Mouse (Mus musculus) embryonic facial prominence, embryonic 13.5 days (tissue): ENCODE measurements around the gene Traf3ip3. TPM values are rescaled to one million over a fixed set of nuclear protein-coding genes. Genes with fewer than 3 reads are reported as not detected.

Experiments used
- ATAC-seq: fragments of 200-750 bp; cut with Nextera tagmentation; 2 replicates; pipeline ENCODE4 v1.8.0; 2017; ENCODE audit warnings: low read depth; ENCODE audit not compliant: insufficient number of reproducible peaks, insufficient read depth, low FRiP score, low TSS enrichment
- H3K27ac ChIP-seq: fragments of 300-500 bp; sonication (generic); 2 replicates; pipeline ENCODE4 v1.5.1; 2015; ENCODE audit warnings: moderate library complexity, mild to moderate bottlenecking, inconsistent platforms
- H3K27me3 ChIP-seq: fragments of 300-500 bp; sonication (generic); 2 replicates; pipeline ENCODE4 v1.6.1; 2015; ENCODE audit warnings: mild to moderate bottlenecking, inconsistent platforms
- H3K36me3 ChIP-seq: fragments of 300-500 bp; sonication (generic); 2 replicates; pipeline ENCODE4 v1.6.1; 2015; ENCODE audit warnings: mild to moderate bottlenecking, inconsistent platforms
- H3K4me1 ChIP-seq: fragments of 300-500 bp; sonication (generic); 2 replicates; pipeline ENCODE4 v1.6.1; 2015; ENCODE audit warnings: inconsistent platforms
- H3K4me2 ChIP-seq: fragments of 300-500 bp; sonication (generic); 2 replicates; pipeline ENCODE4 v1.6.1; 2015; ENCODE audit warnings: moderate library complexity, mild to moderate bottlenecking, inconsistent platforms
- H3K4me3 ChIP-seq: fragments of 300-500 bp; sonication (generic); 2 replicates; pipeline ENCODE4 v1.5.1; 2015; ENCODE audit warnings: mild to moderate bottlenecking, inconsistent platforms
- H3K9ac ChIP-seq: fragments of 300-500 bp; sonication (generic); 2 replicates; pipeline ENCODE4 v1.6.1; 2015; ENCODE audit warnings: mild to moderate bottlenecking, inconsistent platforms
- H3K9me3 ChIP-seq: fragments of 300-500 bp; sonication (generic); 2 replicates; pipeline ENCODE4 v1.6.1; 2016; ENCODE audit warnings: inconsistent platforms
- WGBS: fragments of 180-500 bp; shearing (Covaris S2); methylation state at CpG from one replicate; pipeline ENCODE4 v1.1.7; 2015; ENCODE audit warnings: mixed read lengths; 5-methylcytosine and 5-hydroxymethylcytosine counted together
- polyA plus RNA-seq: library from polyadenylated mRNA; unstranded; fragments of >200 nt; fragmentation: Nextera tagmentation; extraction: Ambion mirVana; gene quantifications from 2 replicates; pipeline ENCODE4 v1.2.1, GENCODE M21; 2015

Traf3ip3 gene
- polyA plus RNA-seq, 1 experiment from 2014 or later, result 4.7 TPM

DNA sequence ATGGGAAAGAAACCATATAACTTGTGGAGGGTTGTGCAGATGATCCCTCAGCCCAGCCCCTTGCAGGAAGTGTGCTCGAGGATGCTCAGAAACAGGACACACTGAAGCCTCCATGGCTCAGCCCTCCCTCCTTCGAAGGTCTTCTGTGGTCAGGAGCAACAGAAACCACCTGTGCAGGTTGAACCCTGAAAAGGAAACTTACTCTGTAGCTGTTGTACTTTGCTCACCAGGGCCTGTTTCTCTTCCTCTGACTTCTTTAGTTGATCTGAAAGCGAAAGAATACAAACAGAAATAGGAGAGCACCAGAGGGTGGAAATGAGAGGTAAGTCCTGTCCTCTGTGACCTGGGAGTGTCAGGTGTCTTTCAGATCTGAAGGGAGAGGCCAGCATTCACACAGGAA is 20.4 kb downstream of the Traf3ip3 start:
- 75% methylated on average over 3 of the region's 3 CpGs for WGBS
- no peaks in the 10 kb centered on the region for H3K27me3 ChIP-seq
- H3K4me3 ChIP-seq, result no peak overlapping the region
- no peaks in the 10 kb centered on the region for H3K9me3 ChIP-seq
- H3K9ac ChIP-seq, result no peak overlapping the region
- H3K36me3 ChIP-seq, result no peaks in the 10 kb centered on the region
- peaks cover 14% of the 10 kb centered on the region for H3K4me1 ChIP-seq
- no peak overlapping the region for H3K4me2 ChIP-seq
- ATAC-seq, result no peak
- H3K27ac ChIP-seq, result no peak overlapping the region

GRCm38 (mm10) chr1:193174143-193174733 is 27.3 kb downstream of the Traf3ip3 start:
- Histone ChIP-seq H3K4me1 (peaks cover 39% of the 10 kb centered on the region), H3K4me2 (peak overlapping the region; percentile 69), H3K9me3 (no peaks in the 10 kb centered on the region), H3K36me3 (no peaks in the 10 kb centered on the region; the same call in 1 of the 2 replicates), H3K27ac (peak overlapping the region; percentile 87), H3K4me3 (peak overlapping the region; percentile 70), H3K9ac (peak overlapping the region; percentile 82), H3K27me3 (no peaks in the 10 kb centered on the region)
- no peak for ATAC-seq
- WGBS, result 88% methylated on average over 13 of the region's 13 CpGs

GRCm38 (mm10) chr1:193173810-193174129 is 27.7 kb downstream of the Traf3ip3 start:
- Histone ChIP-seq H3K4me3 (peak overlapping the region; percentile 70), H3K4me1 (peaks cover 39% of the 10 kb centered on the region), H3K9ac (peak overlapping the region; percentile 82), H3K4me2 (peak overlapping the region; percentile 69), H3K27ac (peak overlapping the region; percentile 87), H3K36me3 (no peaks in the 10 kb centered on the region; the same call in 1 of the 2 replicates), H3K27me3 (no peaks in the 10 kb centered on the region), H3K9me3 (no peaks in the 10 kb centered on the region)
- ATAC-seq, result 0 out of 2 replicates have a peak, but pooled peaks have one; percentile 39
- WGBS, result 22% methylated on average over 9 of the region's 9 CpGs

GRCm38 (mm10) chr1:193172991-193173809 is 28.3 kb downstream of the Traf3ip3 start:
- Histone ChIP-seq H3K4me1 (peaks cover 37% of the 10 kb centered on the region), H3K27me3 (no peaks in the 10 kb centered on the region), H3K27ac (peak overlapping the region; percentile 87), H3K9me3 (no peaks in the 10 kb centered on the region), H3K36me3 (no peaks in the 10 kb centered on the region; the same call in 1 of the 2 replicates), H3K4me3 (peak overlapping the region; percentile 70), H3K9ac (peak overlapping the region; percentile 82), H3K4me2 (peak overlapping the region; percentile 69)
- WGBS, result under 1% methylated on average over 48 of the region's 48 CpGs
- peak; percentile 97 for ATAC-seq

GRCm38 (mm10) chr1:193169856-193170255 is 31.6 kb downstream of the Traf3ip3 start:
- Histone ChIP-seq H3K9me3 (no peaks in the 10 kb centered on the region), H3K36me3 (peaks cover 5% of the 10 kb centered on the region), H3K9ac (no peak overlapping the region), H3K27me3 (no peaks in the 10 kb centered on the region), H3K4me1 (peaks cover 26% of the 10 kb centered on the region), H3K4me2 (no peak overlapping the region), H3K4me3 (no peak overlapping the region), H3K27ac (no peak overlapping the region)
- ATAC-seq, result no peak
- 80% methylated on average over 2 of the region's 2 CpGs for WGBS

DNA sequence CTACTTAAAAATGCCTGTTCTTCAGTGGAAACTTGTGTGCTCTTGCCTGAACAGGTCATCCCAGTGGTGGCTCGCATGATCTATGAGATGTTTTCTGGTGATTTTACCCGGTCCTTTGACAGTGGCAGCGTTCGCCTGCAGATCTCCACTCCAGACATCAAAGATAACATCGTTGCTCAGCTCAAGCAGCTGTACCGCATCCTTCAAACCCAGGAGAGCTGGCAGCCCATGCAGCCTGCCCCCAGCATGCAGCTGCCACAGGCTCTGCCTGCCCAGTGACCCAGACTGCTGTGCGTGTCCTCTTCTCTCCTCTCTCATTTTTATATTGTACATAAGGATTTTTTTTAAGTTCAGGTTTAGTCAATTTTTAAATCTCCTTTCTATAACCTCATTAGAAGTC is 32.3 kb downstream of the Traf3ip3 start:
- Histone ChIP-seq H3K4me3 (no peak overlapping the region), H3K36me3 (peaks cover 5% of the 10 kb centered on the region; the same call in 1 of the 2 replicates), H3K4me1 (peaks cover 19% of the 10 kb centered on the region), H3K9ac (no peak overlapping the region), H3K27me3 (no peaks in the 10 kb centered on the region), H3K9me3 (no peaks in the 10 kb centered on the region), H3K4me2 (no peak overlapping the region), H3K27ac (peak overlapping the region; percentile 41; the same call in 1 of the 2 replicates)
- WGBS, result 73% methylated on average over 7 of the region's 7 CpGs
- ATAC-seq, result no peak

GRCm38 (mm10) chr1:193167746-193168145 is 33.8 kb downstream of the Traf3ip3 start, which contains the start of gene A130010J15Rik:
A130010J15Rik (plus strand) TSS chr1:193168046.
- peak within 1 kb of the TSS; percentile 41; the same call in 1 of the 2 replicates for H3K27ac ChIP-seq
- 89% methylated on average over 3 of the region's 3 CpGs for WGBS
- no peak within 1 kb of the TSS for H3K9ac ChIP-seq
- H3K9me3 ChIP-seq, result no peaks in the 10 kb centered on the region
- H3K4me3 ChIP-seq, result no peak within 1 kb of the TSS
- peaks cover 12% of the 10 kb centered on the region for H3K4me1 ChIP-seq
- no peak within 1 kb of the TSS for H3K4me2 ChIP-seq
- no peak for ATAC-seq
- peaks cover 5% of the 10 kb centered on the region; the same call in 1 of the 2 replicates for H3K36me3 ChIP-seq
- H3K27me3 ChIP-seq, result no peaks in the 10 kb centered on the region

- H3K9me3 ChIP-seq, result no peaks in the 10 kb centered on the region
- no peak overlapping the region for H3K27ac ChIP-seq
- ATAC-seq, result no peak
- peak overlapping the region; percentile 54 for H3K4me2 ChIP-seq
- H3K27me3 ChIP-seq, result no peaks in the 10 kb centered on the region
- peak overlapping the region; percentile 22 for H3K4me3 ChIP-seq
- H3K4me1 ChIP-seq, result peaks cover 31% of the 10 kb centered on the region
- H3K36me3 ChIP-seq, result no peaks in the 10 kb centered on the region
- H3K9ac ChIP-seq, result peak overlapping the region; percentile 54; the same call in 1 of the 2 replicates
- WGBS, result 16% methylated on average over 18 of the region's 18 CpGs
These were observed 41.0 kb downstream of the Traf3ip3 start for GRCm38 (mm10) chr1:193160317-193161032.

DNA sequence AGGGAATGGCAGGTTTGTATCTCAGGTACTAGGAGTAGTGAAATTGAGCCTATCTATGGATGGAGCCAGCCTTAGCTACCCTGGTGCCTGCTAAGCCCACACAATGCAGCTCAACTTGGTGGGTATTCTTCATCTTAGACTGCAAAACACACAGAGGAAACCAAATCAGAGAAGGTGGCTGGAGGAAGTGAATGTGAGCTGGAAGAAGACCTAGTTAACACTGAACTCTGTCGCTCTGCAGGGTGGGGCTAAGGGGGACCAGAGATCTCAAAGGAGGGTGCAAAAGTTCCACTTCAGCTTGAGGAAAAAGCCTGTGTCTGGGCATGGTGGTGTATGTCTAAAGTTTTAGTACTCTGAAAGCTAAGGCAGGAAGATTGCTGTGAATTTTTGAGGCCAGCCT is 41.9 kb downstream of the Traf3ip3 start:
- Histone ChIP-seq H3K4me1 (peaks cover 33% of the 10 kb centered on the region), H3K4me2 (no peak overlapping the region), H3K9ac (peak overlapping the region; percentile 37; the same call in 1 of the 2 replicates), H3K4me3 (no peak overlapping the region), H3K27me3 (peaks cover 6% of the 10 kb centered on the region), H3K9me3 (no peaks in the 10 kb centered on the region), H3K27ac (no peak overlapping the region), H3K36me3 (no peaks in the 10 kb centered on the region)
- WGBS, result 67% methylated on average over 1 of the region's 1 CpGs
- ATAC-seq, result no peak

DNA sequence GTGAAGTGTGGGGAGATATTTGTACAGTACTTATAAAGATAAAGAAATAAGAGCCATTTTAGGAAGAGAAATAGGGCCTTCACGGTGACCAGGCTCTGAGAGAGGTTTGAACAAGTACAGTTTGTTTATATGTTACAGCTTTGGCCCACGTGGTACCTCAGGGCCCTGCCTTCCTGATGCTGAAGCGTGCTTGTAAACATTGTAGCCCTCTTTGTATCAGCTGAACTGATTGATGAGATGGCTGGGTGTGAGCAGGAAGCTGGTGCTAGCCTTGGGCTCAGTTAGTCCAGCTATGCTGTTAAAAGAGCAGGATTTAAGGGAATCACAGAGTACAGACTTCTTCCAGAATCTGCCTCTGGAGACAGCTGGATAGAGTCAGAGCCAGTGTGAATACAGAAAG is 42.3 kb downstream of the Traf3ip3 start:
- Histone ChIP-seq H3K4me2 (no peak overlapping the region), H3K27ac (no peak overlapping the region), H3K4me1 (peaks cover 37% of the 10 kb centered on the region), H3K9me3 (no peaks in the 10 kb centered on the region), H3K27me3 (peaks cover 11% of the 10 kb centered on the region), H3K4me3 (no peak overlapping the region), H3K36me3 (no peaks in the 10 kb centered on the region), H3K9ac (peak overlapping the region; percentile 37; the same call in 1 of the 2 replicates)
- WGBS, result 50% methylated on average over 3 of the region's 3 CpGs
- no peak for ATAC-seq

DNA sequence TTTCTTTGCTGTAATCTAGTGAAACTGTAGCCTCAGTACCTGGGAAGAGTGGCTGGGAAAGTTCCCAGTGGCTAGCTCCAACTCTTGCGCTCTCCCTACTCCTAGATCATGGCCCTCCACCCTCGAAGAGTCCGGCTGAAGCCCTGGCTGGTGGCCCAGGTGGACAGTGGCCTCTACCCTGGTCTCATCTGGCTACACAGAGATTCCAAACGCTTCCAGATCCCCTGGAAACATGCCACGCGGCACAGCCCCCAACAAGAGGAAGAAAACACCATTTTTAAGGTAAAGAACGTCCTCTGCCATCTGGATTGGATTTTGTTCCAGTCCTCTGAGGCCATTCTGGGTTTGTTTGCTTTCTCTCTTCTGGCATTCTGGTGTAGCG is 44.4 kb downstream of the Traf3ip3 start:
- Histone ChIP-seq H3K9ac (no peak overlapping the region), H3K4me3 (no peak overlapping the region), H3K27ac (peak overlapping the region; percentile 87), H3K4me2 (peak overlapping the region; percentile 64), H3K27me3 (peaks cover 30% of the 10 kb centered on the region), H3K4me1 (peaks cover 49% of the 10 kb centered on the region), H3K36me3 (no peaks in the 10 kb centered on the region), H3K9me3 (no peaks in the 10 kb centered on the region)
- no peak for ATAC-seq
- 46% methylated on average over 8 of the region's 8 CpGs for WGBS
